Mouse (Mus musculus): ENCODE results near the gene Akirin2.

Akirin2 gene

DNA sequence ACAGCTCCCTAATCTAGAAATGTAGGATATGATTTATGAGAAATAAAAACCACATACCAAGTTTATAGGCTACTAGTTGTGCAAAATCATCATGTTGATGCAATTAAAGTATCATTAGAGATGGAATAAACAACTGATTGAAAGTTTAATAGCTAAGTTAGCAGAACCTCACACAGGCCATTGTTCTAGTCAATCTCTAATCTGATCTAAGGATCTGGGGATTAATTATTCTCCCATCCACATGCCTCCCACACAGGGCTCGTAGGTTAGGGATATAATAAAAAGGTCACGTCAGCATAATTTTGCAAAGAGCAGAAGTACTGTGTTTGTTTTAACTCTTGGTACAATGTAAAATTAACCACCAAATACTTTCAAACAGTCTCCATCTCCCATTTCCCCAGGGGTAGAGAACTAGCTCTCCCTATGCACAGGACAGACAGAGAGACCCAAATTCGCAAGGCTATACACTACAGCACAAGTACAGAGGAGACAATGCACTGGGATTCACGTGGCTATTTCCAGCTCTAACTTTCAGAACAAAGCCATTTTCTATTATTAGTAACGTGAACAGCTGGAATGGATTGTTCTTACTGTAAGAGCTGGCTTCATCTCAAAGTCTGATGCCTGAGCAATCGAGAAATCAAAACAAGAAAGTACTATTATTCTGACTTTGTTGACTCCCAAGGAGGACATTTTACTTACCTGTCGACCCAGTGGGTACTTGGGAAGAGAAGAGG lies 34.3 kb downstream of the Akirin2 start:
- DNase-seq (ENCODE audit: low read depth, low spot score) = no peak

DNA sequence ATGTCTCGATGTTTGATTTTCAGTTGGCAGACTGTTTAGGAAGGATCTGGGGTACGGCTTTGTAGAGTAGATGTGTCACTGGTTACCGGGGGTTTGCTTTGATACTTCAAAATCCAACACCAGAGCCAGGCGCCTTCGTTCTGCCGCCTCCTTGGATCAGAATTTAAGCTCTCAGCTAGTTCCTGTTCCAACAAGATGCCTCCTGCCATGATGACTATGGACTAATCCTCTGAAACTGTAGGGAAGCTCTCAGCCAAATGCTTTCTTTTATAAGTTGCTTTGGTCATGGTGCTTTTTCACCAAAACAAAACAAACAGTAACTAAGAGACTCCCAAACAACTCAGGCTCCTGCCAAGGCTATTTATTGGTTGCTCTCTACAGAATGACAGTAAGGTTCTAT lies 52.4 kb downstream of the Akirin2 start:
- no peak for DNase-seq (ENCODE audit: low read depth, low spot score)

DNA sequence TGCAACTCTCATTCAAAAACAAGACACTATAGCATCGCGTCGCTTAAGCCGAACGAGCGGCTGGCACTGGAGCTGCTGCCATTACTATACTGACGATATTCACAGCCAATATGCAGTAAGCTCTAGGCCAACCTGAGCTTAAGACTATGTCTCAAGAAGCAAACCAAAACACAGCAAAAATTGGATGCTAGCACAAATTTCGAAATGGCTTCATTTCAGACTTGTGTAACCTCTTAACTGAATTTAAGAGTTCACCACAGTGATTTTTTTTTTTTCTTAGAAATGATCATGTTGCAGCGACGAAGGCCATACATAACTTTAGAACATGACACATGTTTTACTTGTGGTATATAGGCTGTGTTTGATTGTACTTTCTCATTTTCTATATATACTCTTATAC lies 55.9 kb downstream of the Akirin2 start:
- DNase-seq (ENCODE audit: low read depth, low spot score) = no peak

DNA sequence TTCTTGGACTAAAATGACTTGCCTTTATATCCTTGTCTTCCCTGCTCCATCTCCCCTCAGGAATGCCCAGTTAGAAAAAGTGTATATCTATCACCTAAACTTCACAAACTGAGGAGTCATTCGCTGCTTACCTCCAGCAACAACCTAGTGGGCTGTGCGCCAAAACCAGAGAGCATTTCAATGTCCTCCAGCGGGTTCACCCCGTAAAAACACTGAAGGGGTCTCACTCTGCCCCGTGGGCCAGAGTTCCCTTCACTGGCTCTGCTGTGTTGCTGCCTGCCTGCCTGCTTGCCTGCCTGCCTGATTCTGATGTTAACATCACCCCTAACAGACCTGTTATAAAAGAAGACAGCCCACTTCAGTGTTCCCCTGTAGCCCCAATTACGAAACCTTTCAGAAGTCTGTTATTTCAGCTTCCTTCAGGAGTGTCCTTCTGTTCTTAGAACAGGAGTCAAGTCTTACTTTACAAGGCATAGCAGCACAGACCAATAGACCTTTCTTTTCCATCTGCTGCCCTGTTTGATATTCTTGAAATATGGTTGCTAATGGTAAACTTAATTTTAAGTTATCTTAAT lies 62.9 kb downstream of the Akirin2 start:
- no peak for DNase-seq (ENCODE audit: low read depth, low spot score)

DNA sequence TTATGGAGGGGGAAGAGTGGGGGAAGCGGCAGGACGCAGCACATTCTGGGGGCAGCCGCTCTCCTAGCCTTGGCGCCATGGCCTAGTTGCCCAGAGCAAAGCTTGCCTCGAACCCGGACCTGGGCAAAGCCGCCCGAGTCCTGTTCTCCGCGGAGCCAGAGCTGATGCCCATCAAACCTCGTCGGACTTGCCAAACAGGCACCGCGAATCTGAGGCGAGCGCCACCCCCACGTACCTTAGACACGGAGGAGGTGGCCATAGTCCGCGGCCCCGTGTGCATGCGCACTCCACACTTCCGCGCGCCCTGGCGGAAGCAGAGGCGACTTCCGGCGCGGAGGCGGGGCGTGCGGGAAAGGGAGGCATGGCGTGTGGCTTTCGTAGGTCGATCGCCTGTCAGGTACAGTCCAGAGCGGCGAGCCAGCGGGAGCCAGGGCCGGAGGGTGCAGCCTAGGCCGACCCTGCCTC lies 63.9 kb downstream of the Akirin2 start, which contains the start of the genes Orc3 and Rars2:
Gene Orc3, minus strand, starts transcription at position 315 of the 465 bp plus-strand sequence.
Gene Rars2, plus strand, starts transcription at position 328 of the 465 bp plus-strand sequence.
- peak; percentile 92 for DNase-seq (ENCODE audit: low read depth, low spot score)

DNA sequence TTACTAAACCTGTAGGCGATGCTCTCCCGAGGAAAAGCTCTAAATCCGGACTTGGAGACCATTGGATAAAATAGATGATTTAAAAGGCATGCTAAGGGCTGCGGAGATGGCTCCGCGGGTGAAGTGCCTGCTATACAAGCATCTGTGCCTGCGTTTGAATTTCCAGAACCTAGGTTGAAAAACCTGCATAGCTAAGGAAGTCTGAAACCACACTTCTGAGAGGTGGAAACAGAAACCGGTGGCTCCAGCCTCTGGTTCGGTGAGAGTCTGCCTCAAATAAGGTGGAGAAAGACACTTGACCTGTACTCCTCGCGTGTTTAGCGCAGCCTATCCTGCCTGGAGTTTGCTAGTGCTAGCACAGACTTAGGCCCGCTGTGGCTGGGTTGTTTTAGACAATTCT lies 64.6 kb downstream of the Akirin2 start:
- peak; percentile 4 for DNase-seq (ENCODE audit: low read depth, low spot score)

DNA sequence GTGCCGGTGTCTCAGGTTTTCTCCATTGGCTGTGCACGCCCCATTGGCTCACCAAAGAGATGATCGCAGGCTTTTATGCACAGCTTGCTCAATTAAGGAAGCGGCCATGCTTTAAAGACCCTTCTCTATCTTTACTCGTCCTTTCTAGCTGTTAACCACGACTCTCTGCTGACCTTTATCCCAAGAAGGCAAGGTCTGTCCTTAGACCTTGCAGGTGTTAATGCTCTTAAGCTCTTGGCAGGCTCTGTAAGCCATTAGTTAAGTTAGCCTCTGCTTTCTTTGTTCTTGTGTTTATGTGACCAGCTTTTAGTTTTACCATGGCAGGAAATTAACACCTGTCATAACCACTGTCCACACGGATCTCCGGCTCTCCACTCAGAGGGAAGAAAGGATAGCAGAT lies 65.4 kb downstream of the Akirin2 start:
- no peak for DNase-seq (ENCODE audit: low read depth, low spot score)

All from mesoderm, embryonic 11.5 days (tissue).